Mouse (Mus musculus): ENCODE measurements around the gene Fgg. TPM values are rescaled to one million over a fixed set of nuclear protein-coding genes. Genes with fewer than 3 reads are reported as not detected.

Fgg gene
- polyA plus RNA-seq, 1 experiment from 2014 or later: 1.2 TPM

- no peak overlapping the region for H3K9ac ChIP-seq (ENCODE audit: low read depth, low read length)
- H3K36me3 ChIP-seq (ENCODE audit: insufficient read depth, low read length): peaks cover 31% of the 10 kb centered on the region
- H3K4me3 ChIP-seq (replicated peaks; ENCODE audit: low read depth, low read length): no peak overlapping the region
- H3K27ac ChIP-seq: no peak overlapping the region
- ATAC-seq (replicated peaks; ENCODE audit: low FRiP score, low read depth): no peak
- 95% methylated on average over 2 of the region's 2 CpGs for WGBS
- peaks cover 5% of the 10 kb centered on the region; the same call in 1 of the 2 replicates for H3K4me1 ChIP-seq (replicated peaks; ENCODE audit: insufficient read depth, low read length)
- DNase-seq (ENCODE audit: low spot score): no peak
- no peaks in the 10 kb centered on the region for H3K27me3 ChIP-seq (ENCODE audit: insufficient read depth, low read length)
- H3K9me3 ChIP-seq (replicated peaks; ENCODE audit: low read length): no peaks in the 10 kb centered on the region
- H3K4me2 ChIP-seq (ENCODE audit: low read length): no peak overlapping the region
- no peak for TF ChIP-seq CTCF (IDR thresholded peaks at IDR 0.05; ENCODE audit: low read depth)
These were observed 49.5 kb downstream of the Fgg start for GRCm38 (mm10) chr3:83057046-83057445.

Other genes starting within 250 kb of the Fgg start
- 2.3 and 2.5 TPM in 2 replicates for gene Rbm46, start 131.2 kb upstream of the Fgg start, polyA plus RNA-seq (2015; fragmentation: Nextera tagmentation; extraction: Ambion mirVana)
- 0.09 and 0.11 TPM in 2 replicates for gene Lrat, start 103.8 kb upstream of the Fgg start, polyA plus RNA-seq (2015; fragmentation: Nextera tagmentation; extraction: Ambion mirVana)
- 5.1 and 5.5 TPM in 2 replicates for gene Fga, start 18.4 kb downstream of the Fgg start, polyA plus RNA-seq (2015; fragmentation: Nextera tagmentation; extraction: Ambion mirVana)
- gene Fgb, start 42.1 kb downstream of the Fgg start, polyA plus RNA-seq (2015; fragmentation: Nextera tagmentation; extraction: Ambion mirVana): 2.4 and 3.3 TPM in 2 replicates
- 70.4 and 76.8 TPM in 2 replicates for gene Plrg1, start 47.8 kb downstream of the Fgg start, polyA plus RNA-seq (2015; fragmentation: Nextera tagmentation; extraction: Ambion mirVana)
- gene Dchs2, start 120.2 kb downstream of the Fgg start, polyA plus RNA-seq (2015; fragmentation: Nextera tagmentation; extraction: Ambion mirVana): 0.03 and 0.05 TPM in 2 replicates